Mouse (Mus musculus) embryonic facial prominence, embryonic 12.5 days (tissue): ENCODE data around the gene Acox2. TPM values are rescaled to one million over a fixed set of nuclear protein-coding genes. Genes with fewer than 3 reads are reported as not detected.
A peak's percentile ranks its signal among the peaks of the same experiment; 100 is the strongest.

Experiments used
- ATAC-seq: fragments of 200-750 bp; cut with Nextera tagmentation; 2 replicates; pipeline ENCODE4 v1.8.0; 2017; ENCODE audit not compliant: insufficient number of reproducible peaks, insufficient read depth, low FRiP score, low TSS enrichment
- H3K27ac ChIP-seq: fragments of 300-500 bp; sonication (generic); 2 replicates; pipeline ENCODE4 v1.5.1; 2016; ENCODE audit warnings: mild to moderate bottlenecking
- H3K27me3 ChIP-seq: fragments of 300-500 bp; sonication (generic); 2 replicates; pipeline ENCODE4 v1.6.1; 2016; ENCODE audit warnings: mild to moderate bottlenecking, moderate library complexity
- H3K36me3 ChIP-seq: fragments of 300-500 bp; sonication (generic); 2 replicates; pipeline ENCODE4 v1.6.1; 2016; ENCODE audit warnings: mild to moderate bottlenecking
- H3K4me1 ChIP-seq: fragments of 300-500 bp; sonication (generic); 2 replicates; pipeline ENCODE4 v1.6.1; 2016
- H3K4me2 ChIP-seq: fragments of 300-500 bp; sonication (generic); replicated peaks from 2 replicates; pipeline ENCODE4 v1.6.1; 2016; ENCODE audit warnings: mild to moderate bottlenecking, moderate library complexity
- H3K4me3 ChIP-seq: fragments of 300-500 bp; sonication (generic); 2 replicates; pipeline ENCODE4 v1.5.1; 2016; ENCODE audit warnings: mild to moderate bottlenecking
- H3K9ac ChIP-seq: fragments of 300-500 bp; sonication (generic); 2 replicates; pipeline ENCODE4 v1.6.1; 2016; ENCODE audit warnings: mild to moderate bottlenecking, moderate library complexity
- H3K9me3 ChIP-seq: fragments of 300-500 bp; sonication (generic); 2 replicates; pipeline ENCODE4 v1.6.1; 2016; ENCODE audit warnings: mild to moderate bottlenecking, moderate library complexity
- WGBS: fragments of 180-500 bp; shearing (Covaris S2); methylation state at CpG from one replicate; pipeline ENCODE4 v1.1.7; 2016; 5-methylcytosine and 5-hydroxymethylcytosine counted together
- polyA plus RNA-seq: library from polyadenylated mRNA; unstranded; fragments of >200 nt; fragmentation: Nextera tagmentation; extraction: Ambion mirVana; gene quantifications from 2 replicates; pipeline ENCODE4 v1.2.1, GENCODE M21; 2016

Gene Acox2
- polyA plus RNA-seq, 1 experiment from 2014 or later = not detected

DNA sequence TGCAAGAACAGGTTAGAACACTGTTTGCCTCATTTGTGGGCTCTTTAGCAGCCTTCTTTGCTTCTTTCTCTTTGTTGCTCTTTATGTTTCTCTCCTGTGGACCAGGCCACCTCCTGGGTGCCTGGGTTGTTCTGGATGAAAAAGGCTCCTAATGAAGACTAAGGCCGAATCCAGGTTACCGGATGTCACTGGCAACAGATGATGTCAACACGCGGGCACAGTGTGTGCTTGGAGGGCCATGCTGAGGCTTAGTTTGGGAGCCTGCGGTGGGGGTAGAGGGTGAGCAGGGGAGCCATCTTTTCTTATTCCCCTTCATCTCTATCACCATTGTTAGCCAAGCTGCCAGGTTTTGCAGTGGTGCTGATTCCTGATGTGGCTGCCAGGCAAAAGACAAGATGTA is 51.6 kb downstream of the Acox2 start:
- Histone ChIP-seq H3K36me3 (no peaks in the 10 kb centered on the region), H3K27me3 (no peaks in the 10 kb centered on the region), H3K4me1 (0 out of 2 replicates have a peak, but pooled peaks cover 11% of the 10 kb centered on the region), H3K9me3 (no peaks in the 10 kb centered on the region), H3K27ac (no peak overlapping the region), H3K9ac (no peak overlapping the region), H3K4me2 (no peak overlapping the region), H3K4me3 (no peak overlapping the region)
- no peak for ATAC-seq
- 70% methylated on average over 5 of the region's 5 CpGs for WGBS

DNA sequence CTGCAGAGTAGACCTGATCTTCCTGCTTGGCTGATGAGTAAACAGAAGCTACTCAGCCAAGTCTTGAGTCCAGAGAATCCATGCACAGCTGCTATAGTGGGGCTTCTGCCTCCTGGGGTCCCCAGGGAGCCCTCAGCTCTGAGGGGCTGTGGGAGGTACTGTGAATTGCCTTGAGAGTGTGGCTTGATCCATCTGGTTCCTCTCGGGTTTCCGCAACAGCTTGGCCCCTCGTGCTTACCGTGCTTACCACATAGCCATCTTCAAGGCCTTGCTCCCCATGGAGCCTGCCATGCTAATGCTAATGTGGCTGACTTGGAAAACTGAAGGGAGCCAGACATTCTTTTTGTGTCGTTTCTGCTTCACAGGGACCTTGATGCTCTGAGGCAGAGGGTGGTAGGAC is 52.0 kb downstream of the Acox2 start:
- Histone ChIP-seq H3K4me1 (0 out of 2 replicates have a peak, but pooled peaks cover 11% of the 10 kb centered on the region), H3K27me3 (no peaks in the 10 kb centered on the region), H3K4me2 (no peak overlapping the region), H3K9me3 (no peaks in the 10 kb centered on the region), H3K4me3 (no peak overlapping the region), H3K27ac (no peak overlapping the region), H3K9ac (no peak overlapping the region), H3K36me3 (no peaks in the 10 kb centered on the region)
- 26% methylated on average over 5 of the region's 5 CpGs for WGBS
- peak; percentile 79 for ATAC-seq

DNA sequence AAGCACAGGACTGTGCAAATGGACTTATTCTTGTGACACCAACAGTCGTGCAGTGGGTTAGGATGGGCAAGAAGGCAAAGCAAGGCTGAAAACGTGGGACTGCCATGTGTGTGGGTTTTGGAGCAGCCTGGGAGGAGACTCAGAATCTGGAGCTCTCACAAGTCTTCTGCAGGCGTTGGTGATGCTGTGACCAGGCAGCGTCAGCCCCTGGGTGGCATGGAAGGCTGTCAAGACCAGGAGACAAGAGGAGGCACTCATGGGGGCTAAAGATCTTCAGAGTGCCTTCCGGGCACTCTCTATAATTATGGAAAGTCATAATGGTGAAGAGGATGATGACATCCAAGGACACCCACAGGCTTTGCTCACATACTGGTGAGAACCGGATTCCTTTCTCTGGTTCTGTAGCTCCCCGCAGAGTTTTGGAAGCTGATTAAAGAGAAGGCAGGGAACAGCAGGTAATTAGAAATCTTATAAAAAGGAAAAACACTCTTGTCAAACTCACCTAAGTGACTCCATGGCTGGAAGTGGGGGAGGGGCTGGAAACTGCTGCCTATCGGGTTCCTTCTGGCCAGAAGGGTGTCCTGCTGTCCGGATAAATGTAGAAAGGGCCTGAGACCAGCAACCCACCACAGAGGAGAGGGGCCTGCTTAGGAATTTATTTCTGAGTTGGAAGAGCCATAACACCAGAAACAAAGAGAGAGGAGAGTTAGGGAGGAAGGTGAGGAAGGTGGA is 52.8 kb downstream of the Acox2 start:
- no peak overlapping the region for H3K27ac ChIP-seq
- WGBS = 54% methylated on average over 9 of the region's 9 CpGs

DNA sequence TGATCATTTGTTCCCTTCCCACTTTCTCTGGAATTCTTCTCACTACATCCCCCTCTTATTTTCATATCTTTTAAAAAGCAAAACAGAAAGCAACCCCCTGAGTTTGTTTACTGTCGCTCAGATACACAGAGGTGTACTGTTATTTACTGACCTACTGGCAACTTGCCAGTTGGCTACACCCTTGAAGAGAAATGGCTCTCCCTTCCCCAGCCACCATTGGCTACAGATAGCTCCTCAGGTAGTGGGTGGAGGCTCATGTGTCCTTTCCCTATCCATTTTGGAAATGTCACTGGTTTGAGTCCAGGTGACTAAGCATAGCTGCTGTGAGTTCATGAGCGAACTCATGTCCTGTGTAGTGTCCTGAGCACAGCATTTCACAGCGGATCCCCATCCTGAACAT is 57.4 kb downstream of the Acox2 start:
- no peak overlapping the region for H3K27ac ChIP-seq
- H3K9me3 ChIP-seq = no peaks in the 10 kb centered on the region
- no peak overlapping the region for H3K9ac ChIP-seq
- 0 out of 2 replicates have a peak, but pooled peaks cover 4% of the 10 kb centered on the region for H3K4me1 ChIP-seq
- no peaks in the 10 kb centered on the region for H3K27me3 ChIP-seq
- 61% methylated on average over 3 of the region's 3 CpGs for WGBS
- no peak overlapping the region for H3K4me2 ChIP-seq
- H3K36me3 ChIP-seq = no peaks in the 10 kb centered on the region
- no peak for ATAC-seq
- no peak overlapping the region for H3K4me3 ChIP-seq

More for the DNA sequence above, 52.8 kb downstream of the Acox2 start:
- no peaks in the 10 kb centered on the region for H3K27me3 ChIP-seq
- ATAC-seq = no peak
- H3K4me2 ChIP-seq = no peak overlapping the region
- no peaks in the 10 kb centered on the region for H3K36me3 ChIP-seq
- H3K9ac ChIP-seq = no peak overlapping the region
- H3K4me1 ChIP-seq = 0 out of 2 replicates have a peak, but pooled peaks cover 11% of the 10 kb centered on the region
- H3K9me3 ChIP-seq = no peaks in the 10 kb centered on the region
- no peak overlapping the region for H3K4me3 ChIP-seq

DNA sequence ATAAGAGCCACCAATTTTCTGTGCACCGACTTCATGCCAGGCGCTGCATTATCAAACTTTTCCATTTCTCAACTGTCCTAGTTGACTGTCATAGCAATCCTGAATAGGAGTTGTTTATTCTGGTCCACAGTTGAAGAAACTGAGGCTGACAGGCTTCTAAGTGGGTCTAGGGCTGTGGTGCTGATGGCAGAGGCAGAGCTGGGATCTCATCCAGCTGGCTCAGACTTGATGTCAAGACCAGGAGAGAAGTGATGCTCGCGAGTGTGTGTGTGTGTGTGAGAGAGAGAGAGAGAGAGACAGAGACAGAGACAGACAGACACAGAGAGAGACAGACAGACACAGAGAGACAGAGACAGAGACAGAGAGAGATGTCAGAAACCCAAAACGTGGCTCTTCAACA is 58.4 kb downstream of the Acox2 start:
- no peaks in the 10 kb centered on the region for H3K27me3 ChIP-seq

DNA sequence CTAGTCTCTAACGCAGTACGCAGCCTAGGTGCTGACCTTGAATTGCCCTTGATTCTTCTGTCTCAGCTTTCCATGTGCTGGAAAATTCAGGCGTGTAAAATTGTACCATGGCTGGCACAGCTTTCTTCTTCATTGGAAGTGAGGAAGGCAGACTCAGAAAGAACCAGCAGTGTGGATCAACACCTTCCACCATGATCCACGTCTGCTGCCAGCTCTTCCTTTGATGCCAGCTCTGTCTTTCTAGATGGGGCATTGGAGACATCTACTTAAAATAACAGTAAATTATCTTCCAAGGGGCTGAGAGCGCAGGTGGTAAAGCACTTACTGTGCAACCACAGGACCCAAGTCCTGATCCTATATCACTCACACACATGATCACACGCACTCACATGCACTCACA is 66.4 kb downstream of the Acox2 start:
- WGBS = 81% methylated on average over 6 of the region's 6 CpGs
- no peak for ATAC-seq
- no peak overlapping the region for H3K4me2 ChIP-seq

More for the DNA sequence above, 58.4 kb downstream of the Acox2 start:
- H3K9me3 ChIP-seq = no peaks in the 10 kb centered on the region
- no peak overlapping the region for H3K9ac ChIP-seq
- 77% methylated on average over 5 of the region's 5 CpGs for WGBS
- no peaks in the 10 kb centered on the region for H3K4me1 ChIP-seq
- H3K4me3 ChIP-seq = no peak overlapping the region
- H3K4me2 ChIP-seq = no peak overlapping the region
- no peak overlapping the region for H3K27ac ChIP-seq
- H3K36me3 ChIP-seq = no peaks in the 10 kb centered on the region
- ATAC-seq = no peak

DNA sequence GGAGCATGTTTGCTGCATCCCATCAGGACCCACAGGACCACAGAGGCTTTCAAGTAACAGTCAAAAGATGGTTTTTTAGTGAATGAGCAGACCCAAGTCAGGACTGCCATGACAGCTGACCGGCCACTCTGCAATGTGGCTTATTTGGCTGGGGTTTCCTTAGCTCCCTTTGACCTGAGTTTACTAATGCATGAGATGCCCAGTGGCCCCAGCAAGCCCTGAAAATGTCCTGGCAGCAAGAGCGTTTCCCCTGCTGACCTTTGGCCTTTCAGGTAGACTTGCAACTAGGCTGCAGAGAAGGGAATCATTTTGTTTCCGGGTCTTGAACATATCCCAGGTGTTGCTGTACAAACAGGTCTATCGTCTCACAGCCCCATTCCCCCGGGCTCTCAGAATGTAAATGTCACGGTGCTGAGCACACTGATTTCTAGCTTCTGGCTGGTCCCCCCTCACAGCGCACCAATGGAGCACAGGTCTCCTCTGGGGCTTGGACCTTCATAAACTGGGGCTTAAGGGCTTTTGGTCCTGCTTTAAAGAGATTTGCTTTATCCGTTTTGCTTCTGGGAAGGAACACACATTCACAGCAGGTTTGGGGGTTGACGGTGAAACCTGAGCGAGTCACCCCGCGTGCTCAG is 67.7 kb downstream of the Acox2 start:
- Histone ChIP-seq H3K4me3 (no peak overlapping the region), H3K4me1 (no peaks in the 10 kb centered on the region), H3K4me2 (no peak overlapping the region), H3K9me3 (no peaks in the 10 kb centered on the region), H3K9ac (no peak overlapping the region), H3K27me3 (no peaks in the 10 kb centered on the region), H3K27ac (0 out of 2 replicates have a peak overlapping the region, but pooled peaks have one; percentile 6), H3K36me3 (no peaks in the 10 kb centered on the region)
- 59% methylated on average over 12 of the region's 12 CpGs for WGBS
- ATAC-seq = no peak

More for the DNA sequence above, 66.4 kb downstream of the Acox2 start:
- no peak overlapping the region for H3K27ac ChIP-seq
- H3K4me3 ChIP-seq = no peak overlapping the region
- no peaks in the 10 kb centered on the region for H3K9me3 ChIP-seq
- H3K4me1 ChIP-seq = no peaks in the 10 kb centered on the region
- H3K36me3 ChIP-seq = no peaks in the 10 kb centered on the region
- peak overlapping the region; percentile 30; the same call in 1 of the 2 replicates for H3K9ac ChIP-seq
- no peaks in the 10 kb centered on the region for H3K27me3 ChIP-seq

DNA sequence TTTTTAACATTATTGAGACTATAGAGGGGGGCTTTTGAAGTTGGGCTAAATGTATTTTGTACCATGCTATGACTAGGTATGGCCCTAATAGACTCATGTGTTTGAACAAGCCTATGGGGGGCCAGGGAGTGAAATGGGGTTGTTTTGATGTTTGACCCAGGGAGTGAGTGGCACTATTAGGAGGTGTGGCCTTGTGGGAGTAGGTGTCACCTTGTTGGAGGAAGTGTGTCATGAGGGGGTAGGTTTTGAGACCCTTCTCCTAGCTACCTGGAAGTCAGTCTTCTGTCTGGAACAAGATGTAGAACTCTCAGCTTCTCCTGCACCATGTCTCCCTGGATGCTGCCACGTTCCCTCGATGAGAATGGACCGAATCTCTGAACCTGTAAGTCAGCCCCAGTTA is 68.6 kb downstream of the Acox2 start:
- Histone ChIP-seq H3K4me2 (no peak overlapping the region), H3K9me3 (no peaks in the 10 kb centered on the region), H3K9ac (no peak overlapping the region), H3K4me3 (no peak overlapping the region), H3K27me3 (no peaks in the 10 kb centered on the region), H3K27ac (no peak overlapping the region), H3K36me3 (no peaks in the 10 kb centered on the region), H3K4me1 (no peaks in the 10 kb centered on the region)
- WGBS = 89% methylated on average over 3 of the region's 3 CpGs
- no peak for ATAC-seq

DNA sequence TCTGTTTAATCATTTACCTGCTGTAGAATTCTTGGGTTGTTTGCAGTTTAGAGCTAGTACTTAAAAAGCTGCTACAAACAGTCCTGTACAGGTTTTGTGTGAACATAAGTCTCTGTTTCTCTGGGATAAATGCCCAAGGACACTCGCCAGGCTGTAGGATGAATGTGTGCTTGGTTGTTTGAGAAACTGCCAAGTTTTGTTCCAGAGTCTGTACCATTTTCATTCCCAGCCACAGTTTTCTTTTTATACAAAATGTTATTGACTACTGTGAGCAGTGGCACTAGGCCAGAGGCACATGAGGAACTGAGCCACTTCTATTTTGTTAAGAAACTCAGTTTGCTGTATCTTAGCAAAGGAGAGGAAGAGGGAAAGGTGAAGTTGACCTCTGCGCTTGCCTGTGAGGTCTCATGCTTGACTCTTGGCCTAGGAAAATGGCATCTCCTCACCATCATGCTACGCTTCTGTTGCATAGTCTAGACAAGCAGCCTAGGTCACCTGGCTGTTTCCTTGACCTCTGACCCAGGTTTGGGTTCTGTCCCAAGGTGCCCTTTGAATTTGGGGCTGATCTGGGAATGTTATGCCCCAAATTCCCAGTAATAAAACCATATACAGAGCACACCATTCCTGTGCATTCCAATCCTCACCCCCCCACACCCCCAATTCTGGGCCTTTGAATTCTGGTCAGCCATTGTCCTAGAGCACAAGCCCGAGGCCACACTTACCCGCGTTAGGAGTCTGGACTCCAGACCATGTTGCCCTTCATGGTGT is 72.7 kb downstream of the Acox2 start:
- H3K4me1 ChIP-seq = no peaks in the 10 kb centered on the region
- no peak overlapping the region for H3K4me3 ChIP-seq
- no peaks in the 10 kb centered on the region for H3K36me3 ChIP-seq
- 85% methylated on average over 6 of the region's 6 CpGs for WGBS
- H3K9ac ChIP-seq = no peak overlapping the region
- no peaks in the 10 kb centered on the region for H3K9me3 ChIP-seq
- no peaks in the 10 kb centered on the region for H3K27me3 ChIP-seq
- no peak overlapping the region for H3K4me2 ChIP-seq
- H3K27ac ChIP-seq = no peak overlapping the region
- no peak for ATAC-seq

DNA sequence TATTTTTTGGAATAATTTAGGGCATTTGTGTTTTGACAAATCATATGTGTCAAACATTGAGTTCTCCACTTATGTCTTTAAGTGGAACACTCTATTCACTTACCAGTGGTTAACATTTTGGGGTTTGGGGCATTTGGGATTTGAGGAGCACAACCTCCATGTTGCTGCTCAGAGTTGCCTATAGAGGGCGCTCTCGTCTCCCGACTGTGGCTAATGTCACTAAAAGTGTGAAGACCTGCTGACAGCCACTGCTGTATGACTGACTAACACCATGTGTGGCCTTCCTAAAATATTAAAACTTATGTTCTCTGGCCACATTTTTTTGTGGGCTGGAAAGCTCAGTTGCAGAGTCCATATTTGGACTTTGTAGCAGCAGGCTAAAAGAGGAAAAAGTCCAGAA is 75.8 kb downstream of the Acox2 start:
- ATAC-seq = no peak
- Histone ChIP-seq H3K9ac (no peak overlapping the region), H3K27ac (no peak overlapping the region), H3K27me3 (no peaks in the 10 kb centered on the region), H3K9me3 (no peaks in the 10 kb centered on the region), H3K4me1 (no peaks in the 10 kb centered on the region), H3K4me3 (no peak overlapping the region), H3K36me3 (no peaks in the 10 kb centered on the region), H3K4me2 (no peak overlapping the region)
- WGBS = 64% methylated on average over 3 of the region's 3 CpGs

DNA sequence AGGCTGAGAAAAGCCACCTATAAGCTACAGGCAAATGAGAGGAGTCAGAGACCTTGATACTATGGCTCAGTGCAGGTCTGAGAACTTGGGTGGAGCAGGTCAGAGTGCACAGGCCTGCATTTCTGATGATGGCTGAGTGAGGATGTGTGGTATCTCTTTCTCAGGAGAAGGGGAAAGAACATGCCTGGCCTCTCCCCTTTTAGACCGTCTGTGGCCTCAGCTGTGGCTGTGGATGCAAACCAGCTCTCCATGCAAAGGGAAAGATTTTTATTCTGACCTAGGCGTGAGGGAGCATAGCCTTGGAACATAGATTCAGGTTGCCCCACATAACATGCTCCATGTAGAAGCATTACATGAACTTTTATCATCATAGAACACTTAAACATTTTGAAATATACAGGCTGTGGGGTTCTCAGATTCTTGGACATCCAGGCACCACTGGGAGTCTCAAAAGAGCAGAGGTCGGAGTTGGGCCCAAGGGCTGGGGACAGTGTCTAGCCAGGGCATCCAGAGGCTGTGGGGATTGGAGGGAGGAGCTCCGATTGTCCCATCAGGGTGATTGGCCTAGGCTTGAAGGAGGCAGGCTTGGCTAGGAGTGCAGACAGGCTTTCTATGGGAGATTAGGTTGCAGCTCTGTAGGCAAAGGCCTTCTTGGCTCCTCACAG is 78.7 kb downstream of the Acox2 start:
- H3K9me3 ChIP-seq = no peaks in the 10 kb centered on the region
- 66% methylated on average over 4 of the region's 4 CpGs for WGBS
- no peaks in the 10 kb centered on the region for H3K27me3 ChIP-seq
- no peaks in the 10 kb centered on the region for H3K4me1 ChIP-seq
- ATAC-seq = no peak
- no peaks in the 10 kb centered on the region for H3K36me3 ChIP-seq
- H3K27ac ChIP-seq = no peak overlapping the region
- H3K9ac ChIP-seq = no peak overlapping the region
- no peak overlapping the region for H3K4me2 ChIP-seq
- H3K4me3 ChIP-seq = no peak overlapping the region
